8 mouse cellular contexts compared by ENCODE assay signal in genomic region chr5:104571282-104571921, GRCm38 (mm10).
A peak's percentile ranks its signal among the peaks of the same experiment; 100 is the strongest.
DNase-seq lines count a peak whose midpoint lies in the region; ATAC-seq lines count a peak whose summit lies in the region.
"Not testable (repeated sequence)": the region's sequence is repeated elsewhere in the genome, so short reads cannot be mapped to it uniquely, and the experiment has no call there.

No protein-coding gene starts in this region.

- H3K79me2 ChIP-seq in macrophage (ENCODE audit: inconsistent target): peaks cover 47% of the 10 kb centered on the region

- H3K4me2 ChIP-seq in hindbrain, embryonic 16.5 days (ENCODE audit: low read length): peak overlapping the region; percentile 61

- H3K4me1 ChIP-seq in hindbrain, embryonic 16.5 days (ENCODE audit: control insufficient read depth, insufficient read depth, low read depth, low read length): not testable (repeated sequence)

- peak overlapping the region; percentile 61 for H3K4me3 ChIP-seq in hindbrain, embryonic 16.5 days (ENCODE audit: low read length)
- H3K4me3 ChIP-seq in macrophage (ENCODE audit: inconsistent target): peak overlapping the region; percentile 77

- peak; percentile 100 for ATAC-seq in hindbrain, embryonic 16.5 days

- WGBS in hindbrain, embryonic 16.5 days: 2% methylated on average over 18 of the region's 19 CpGs
- 3% methylated on average over 17 of the region's 19 CpGs for WGBS in macrophage (ENCODE audit: missing documents)

- not testable (repeated sequence) for H3K27me3 ChIP-seq in hindbrain, embryonic 16.5 days (replicated peaks; ENCODE audit: control insufficient read depth, insufficient read depth, low read length)

- peak overlapping the region; percentile 79 for H3K9ac ChIP-seq in hindbrain, embryonic 16.5 days (ENCODE audit: low read depth, low read length)

- not testable (repeated sequence) for H3K36me3 ChIP-seq in hindbrain, embryonic 16.5 days (ENCODE audit: control insufficient read depth, insufficient read depth, low read length); macrophage (ENCODE audit: inconsistent target)

- H3K9me3 ChIP-seq in hindbrain, embryonic 16.5 days (ENCODE audit: control insufficient read depth, low read length): not testable (repeated sequence)

- peak overlapping the region; percentile 88 for H3K27ac ChIP-seq in hindbrain, embryonic 16.5 days (ENCODE audit: low read depth, low read length)
- peak overlapping the region; percentile 62 for H3K27ac ChIP-seq in macrophage

- DNase-seq in WW6 (ENCODE audit: low read depth, low spot score): peak; percentile 52
- DNase-seq in cerebellum, postnatal 4 days (ENCODE audit: low spot score in 2 of 2): peak; percentile 53 to 82
- DNase-seq in gastrocnemius, adult 18-20 months (ENCODE audit: low spot score): peak; percentile 95
- peak; percentile 82 to 90 for DNase-seq in left cerebral cortex, adult 18-20 months (ENCODE audit: low spot score in 2 of 2)
- peak; percentile 94 for DNase-seq in right cerebral cortex, adult 18-20 months
- DNase-seq in urinary bladder, postnatal 10 days (ENCODE audit: low spot score): peak; percentile 21

Comparison
In these comparisons a context has a peak if more than half of its experiments do, and no peak if none do; other contexts are left out.
1. Peak in every context shown above with its lines: DNase-seq, ATAC-seq, H3K4me3 ChIP-seq and H3K27ac ChIP-seq.
2. DNase-seq: peak in every context shown above with its lines; median percentile 95 in gastrocnemius, adult 18-20 months; 94 in right cerebral cortex, adult 18-20 months; 86 in left cerebral cortex, adult 18-20 months; 68 in cerebellum, postnatal 4 days; 52 in WW6; 21 in urinary bladder, postnatal 10 days.